Mouse (Mus musculus) left cerebral cortex, postnatal 36 days (tissue): ENCODE measurements around the gene Trrap. TPM values are rescaled to one million over a fixed set of nuclear protein-coding genes. Genes with fewer than 3 reads are reported as not detected.
"Not testable (repeated sequence)": the region's sequence is repeated elsewhere in the genome, so short reads cannot be mapped to it uniquely, and the experiment has no call there.

Experiments used
- DNase-seq, 2 experiments: peaks; one replicate each; pipeline ENCODE4 v3.0.0; 2021 to 2022; ENCODE audit warnings: low spot score in 2 of 2, mixed read lengths in 1 of 2
- intact Hi-C: fragments of 180-260 bp; cut with DNase I; formaldehyde crosslinking; loops from one replicate; pipeline ENCODE4 v1.15.1; 2025
- total RNA-seq, 2 experiments: library from RNA; stranded (reverse); gene quantifications; 2 replicates each; pipeline ENCODE4 v1.2.3; 2021

Gene Trrap
- total RNA-seq = 100 to 1,000 TPM; 135 to 196 TPM

GRCm38 (mm10) chr5:144767106-144767798 is at the start of gene Trrap:
TSS of gene Trrap (plus strand) at chr5:144767732.
- intact Hi-C loops, DNase-seq: not testable (repeated sequence)

- DNase-seq = peak; percentile 65 to 73
- intact Hi-C loops = no loop called here
Measured at GRCm38 (mm10) chr5:144719781-144720180, 47.8 kb upstream of the Trrap start.

DNA sequence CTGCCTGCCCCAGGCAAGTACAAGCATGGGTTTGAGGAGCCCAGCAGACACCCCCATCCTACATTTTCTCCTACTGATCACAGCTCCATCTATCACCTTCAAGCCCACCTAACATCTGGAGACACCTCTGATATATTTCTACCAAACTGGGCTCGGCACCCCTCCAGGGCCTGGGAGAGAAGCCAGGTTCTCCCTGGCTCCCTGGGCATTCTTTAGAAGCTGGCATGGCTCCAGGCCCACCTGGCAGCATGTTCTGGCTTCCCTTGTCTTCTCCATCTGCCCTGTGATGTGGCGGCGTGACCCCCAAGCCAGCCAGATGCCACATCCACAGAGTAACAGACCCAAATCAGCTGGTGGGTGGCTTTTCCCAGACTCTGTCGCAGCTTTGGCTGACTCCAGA is 47.3 kb upstream of the Trrap start:
- peak; percentile 48 to 67 for DNase-seq

GRCm38 (mm10) chr5:144724926-144725325 is 42.6 kb upstream of the Trrap start:
- DNase-seq = no peak
- intact Hi-C loops = loop anchor here (5.0 kb wide), 1 partner anchor 88 kb away; no protein-coding TSS in a partner anchor

More for the DNA sequence above, 47.3 kb upstream of the Trrap start:
- intact Hi-C loops = no loop called here

GRCm38 (mm10) chr5:144725554-144725953 is 42.0 kb upstream of the Trrap start:
- DNase-seq = no peak
- intact Hi-C loops = loop anchor here (5.0 kb wide), 1 partner anchor 88 kb away; no protein-coding TSS in a partner anchor

GRCm38 (mm10) chr5:144727119-144727518 is 40.4 kb upstream of the Trrap start:
- intact Hi-C loops = loop anchor here (1.0 to 5.0 kb wide), 5 partner anchors 90 to 338 kb away; partner anchors contain the start of gene Nptx2
- DNase-seq = peak; percentile 64 to 75

GRCm38 (mm10) chr5:144728237-144728636 is 39.3 kb upstream of the Trrap start:
- intact Hi-C loops = loop anchor here (5.0 kb wide), 1 partner anchor 91 kb away; no protein-coding TSS in a partner anchor

GRCm38 (mm10) chr5:144729216-144729615 is 38.3 kb upstream of the Trrap start:
- intact Hi-C loops = loop anchor here (5.0 kb wide), 1 partner anchor 92 kb away; no protein-coding TSS in a partner anchor
- DNase-seq = no peak

More at GRCm38 (mm10) chr5:144728237-144728636, 39.3 kb upstream of the Trrap start:
- no peak for DNase-seq

DNA sequence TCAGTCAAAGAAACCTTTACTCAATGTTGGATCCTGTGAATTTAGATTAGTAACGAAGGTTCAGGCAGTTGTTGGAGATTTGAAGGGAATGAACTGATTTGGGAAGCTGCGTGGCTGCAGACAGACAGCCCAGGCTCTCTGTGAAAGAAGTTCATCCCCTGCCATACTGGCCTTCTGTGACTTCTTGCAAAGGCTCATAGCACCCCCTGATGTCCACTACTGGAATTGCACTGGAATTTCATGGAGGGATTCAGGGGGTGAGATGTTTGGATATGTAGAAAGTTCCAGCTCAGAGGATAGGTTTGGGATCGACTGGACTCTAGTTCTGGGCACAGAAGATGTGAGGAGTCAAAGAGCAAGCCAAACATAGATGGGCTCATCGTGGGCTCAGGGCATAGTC is 33.6 kb upstream of the Trrap start:
- intact Hi-C loops = loop anchor here (2.0 to 10.0 kb wide), 2 partner anchors 345 to 529 kb away; no protein-coding TSS in a partner anchor
- DNase-seq = peak; percentile 38 to 70

GRCm38 (mm10) chr5:144734949-144735348 is 32.6 kb upstream of the Trrap start:
- DNase-seq = peak; percentile 73 to 74
- intact Hi-C loops = loop anchor here (2.0 to 10.0 kb wide), 2 partner anchors 346 to 530 kb away; no protein-coding TSS in a partner anchor

DNA sequence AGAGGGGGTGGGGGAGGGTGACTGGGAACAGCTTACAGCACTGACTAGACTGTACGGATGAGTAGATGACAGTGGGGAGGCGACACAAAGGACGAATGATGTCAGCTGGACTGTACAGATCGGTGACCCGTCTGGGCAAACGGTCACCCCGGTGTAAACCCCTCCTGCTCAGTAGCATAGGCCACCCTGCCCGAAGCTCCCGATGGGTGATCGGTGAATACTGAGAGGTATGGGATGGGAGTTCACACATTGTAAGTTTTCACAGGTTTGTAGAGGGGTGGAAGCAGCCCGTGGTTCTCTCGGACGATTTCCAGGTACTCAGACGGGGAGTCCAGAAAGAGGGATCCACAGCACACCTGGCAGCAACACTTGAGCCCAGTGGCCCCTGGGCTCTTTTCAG is 30.4 kb upstream of the Trrap start:
- intact Hi-C loops = loop anchor here (10.0 kb wide), 1 partner anchor 532 kb away; no protein-coding TSS in a partner anchor
- DNase-seq = no peak

DNA sequence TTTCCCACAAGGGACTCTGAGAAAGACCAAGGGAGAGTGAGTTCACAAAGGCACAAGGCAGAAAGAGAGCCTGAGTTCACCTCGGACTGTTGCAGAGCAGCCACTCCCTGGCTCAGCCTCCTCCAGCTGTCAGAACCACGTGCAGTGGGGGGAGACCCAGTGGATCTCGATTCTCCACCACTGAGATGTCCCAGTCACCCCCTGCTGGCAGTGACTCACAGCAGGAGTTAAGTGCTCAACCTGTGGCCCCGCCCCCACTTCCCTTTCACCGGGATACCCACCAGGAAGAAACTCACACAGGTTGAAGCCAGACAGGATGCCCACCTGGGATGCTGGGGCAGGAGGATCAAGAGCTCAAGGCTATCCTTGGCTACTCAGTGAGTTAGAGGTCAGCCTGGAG is 15.1 kb upstream of the Trrap start:
- intact Hi-C loops = no loop called here
- no peak for DNase-seq

DNA sequence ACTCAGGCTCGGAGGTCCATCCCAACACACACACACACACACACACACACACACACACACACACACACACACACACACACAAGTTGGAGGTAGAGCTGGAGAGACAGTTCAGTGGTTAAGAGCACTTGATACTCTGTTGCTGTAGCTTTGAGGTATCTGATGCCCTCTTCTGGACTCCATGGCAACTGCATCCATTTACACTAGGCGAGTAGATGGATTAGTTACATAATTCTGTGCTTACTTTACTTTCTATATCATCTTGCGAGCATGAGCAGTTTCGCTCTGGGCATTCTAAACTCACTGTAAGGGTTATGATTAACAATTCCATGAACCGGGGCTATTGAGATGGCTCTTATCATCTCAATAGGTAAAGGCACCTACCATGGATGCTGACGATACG is 14.5 kb upstream of the Trrap start:
- DNase-seq = peak; percentile 52 to 74
- intact Hi-C loops = no loop called here

DNA sequence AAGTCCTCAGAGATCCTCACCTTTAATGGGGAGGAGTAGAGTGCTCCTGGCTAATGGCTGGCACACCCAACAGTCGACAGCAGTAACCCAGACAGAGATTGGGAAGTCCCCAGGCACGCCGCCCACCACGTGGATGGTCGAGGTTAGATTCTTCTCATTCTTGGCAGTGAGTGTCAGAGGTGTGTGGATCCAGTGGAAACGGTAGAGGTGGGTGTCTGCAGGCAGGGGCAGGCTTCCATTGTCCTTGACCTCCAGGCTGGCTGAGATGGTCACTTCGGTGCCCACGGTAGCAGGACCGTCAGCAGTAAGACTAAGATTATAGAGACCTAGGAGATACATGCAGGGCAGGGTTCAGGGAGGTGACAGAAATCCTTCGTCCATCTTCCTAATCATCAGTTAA is 12.3 kb upstream of the Trrap start:
- intact Hi-C loops = no loop called here
- no peak for DNase-seq

GRCm38 (mm10) chr5:144757402-144757801 is 10.1 kb upstream of the Trrap start:
- DNase-seq = no peak
- intact Hi-C loops = no loop called here

- peak; percentile 33 to 45 for DNase-seq
- intact Hi-C loops = no loop called here
Measured at GRCm38 (mm10) chr5:144758422-144758821, 9.1 kb upstream of the Trrap start.

DNA sequence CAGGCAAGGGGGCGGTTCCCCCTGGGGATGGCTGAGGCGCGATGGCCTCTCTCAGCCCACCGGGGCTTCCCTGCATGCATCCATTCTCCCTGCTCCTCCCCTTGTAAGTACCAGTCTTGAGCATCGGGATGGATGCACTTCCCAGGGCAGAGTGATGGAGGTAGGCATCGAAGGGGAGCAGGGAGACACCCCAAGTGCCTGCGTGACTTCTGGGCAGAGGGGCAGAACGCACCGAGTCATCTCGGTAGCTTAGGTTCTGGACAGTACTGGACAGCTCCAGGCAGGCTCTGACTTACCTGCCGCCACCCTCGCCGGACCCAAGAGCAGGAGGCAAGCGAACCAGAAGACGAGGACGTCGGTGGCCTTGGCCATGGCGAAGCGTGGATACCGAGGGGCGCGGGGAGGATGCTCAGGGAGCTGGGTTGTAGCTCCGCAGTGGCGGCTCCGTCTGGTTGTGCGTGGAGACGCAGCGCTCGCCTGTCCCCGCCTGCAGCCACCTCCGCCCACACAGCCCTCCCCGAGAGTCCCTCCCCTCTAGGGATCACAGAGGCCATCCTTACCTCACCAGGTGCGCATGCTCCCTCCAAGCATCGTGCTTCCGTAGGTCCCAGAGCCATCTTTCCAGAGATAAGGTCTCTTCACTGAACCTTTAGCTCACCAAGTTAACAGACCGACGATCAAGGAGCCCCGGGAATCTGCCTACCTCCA is 6.2 kb upstream of the Trrap start, which contains the start of gene Tmem130:
TSS of gene Tmem130 (minus strand) at position 658 of the 708 bp plus-strand sequence.
- intact Hi-C loops = no loop called here
- peak; percentile 78 to 87 for DNase-seq

GRCm38 (mm10) chr5:144766026-144766425 is 1.5 kb upstream of the Trrap start:
- no peak for DNase-seq

GRCm38 (mm10) chr5:144766646-144767045 is 886 bp upstream of the Trrap start:
- no peak for DNase-seq
- intact Hi-C loops = no loop called here

More at GRCm38 (mm10) chr5:144766026-144766425, 1.5 kb upstream of the Trrap start:
- intact Hi-C loops = no loop called here
